ENCODE assay signal across 8 mouse cellular contexts in the genomic region with DNA sequence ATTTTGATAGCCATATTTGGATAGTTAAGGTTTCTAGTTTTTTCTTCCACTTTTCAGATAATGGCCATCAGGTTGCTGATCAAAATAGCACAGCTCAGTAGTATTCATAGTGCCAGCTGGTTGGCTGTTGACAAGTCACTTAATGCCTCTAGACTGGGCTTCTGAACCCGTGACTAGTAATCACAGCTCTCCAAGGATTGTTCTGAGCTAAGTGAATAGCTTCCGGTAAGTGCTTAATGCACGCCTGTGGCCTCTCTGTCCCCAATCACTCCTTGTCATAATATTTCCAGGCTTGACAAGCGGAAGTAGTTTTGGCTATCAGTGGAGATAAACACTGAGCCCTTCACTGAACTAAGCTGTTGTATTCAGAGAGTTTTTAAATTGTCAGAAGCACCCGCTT. TPM values are rescaled to one million over a fixed set of nuclear protein-coding genes. Genes with fewer than 3 reads are reported as not detected.
DNase-seq lines count a peak whose midpoint lies in the region; ATAC-seq lines count a peak whose summit lies in the region.
"Had no signal": no experiment of that assay in that cellular context is flagged by ENCODE, and none has a peak within 500 bp of the region (broad histone marks: within the 10 kb centered on the region; RNA-seq: fewer than 3 reads in every experiment).

No protein-coding gene starts in this region.

- H3K9me3 ChIP-seq in forebrain, embryonic 12.5 days = no peaks in the 10 kb centered on the region
- H3K9me3 ChIP-seq in hindbrain, embryonic 14.5 days (ENCODE audit: control insufficient read depth, low read length) = no peaks in the 10 kb centered on the region
- H3K9me3 ChIP-seq in midbrain, embryonic 14.5 days (ENCODE audit: control insufficient read depth, low read length) = no peaks in the 10 kb centered on the region

- 0 out of 2 replicates have a peak overlapping the region, but pooled peaks have one; percentile 41 for H3K4me2 ChIP-seq in forebrain, embryonic 12.5 days
- peak overlapping the region; percentile 45; the same call in 1 of the 2 replicates for H3K4me2 ChIP-seq in hindbrain, embryonic 14.5 days (replicated peaks)
- H3K4me2 ChIP-seq in midbrain, embryonic 14.5 days (ENCODE audit: low read length) = 0 out of 2 replicates have a peak overlapping the region, but pooled peaks have one; percentile 33

- H3K9ac ChIP-seq in forebrain, embryonic 12.5 days = no peak overlapping the region
- no peak overlapping the region for H3K9ac ChIP-seq in hindbrain, embryonic 14.5 days
- H3K9ac ChIP-seq in midbrain, embryonic 14.5 days (replicated peaks; ENCODE audit: low read length) = no peak overlapping the region

- no peaks in the 10 kb centered on the region for H3K27me3 ChIP-seq in forebrain, embryonic 12.5 days
- no peaks in the 10 kb centered on the region for H3K27me3 ChIP-seq in hindbrain, embryonic 14.5 days (ENCODE audit: control insufficient read depth, insufficient read depth, low read length)
- no peaks in the 10 kb centered on the region for H3K27me3 ChIP-seq in midbrain, embryonic 14.5 days (ENCODE audit: control insufficient read depth, insufficient read depth, low read length)

- H3K4me3 ChIP-seq in forebrain, embryonic 12.5 days (replicated peaks) = no peak overlapping the region
- no peak overlapping the region for H3K4me3 ChIP-seq in hindbrain, embryonic 14.5 days (replicated peaks; ENCODE audit: low read length)
- H3K4me3 ChIP-seq in midbrain, embryonic 14.5 days (replicated peaks; ENCODE audit: low read depth, low read length) = no peak overlapping the region
- H3K4me3 ChIP-seq: erythroblast, embryonic 14.5 days had no signal

- ATAC-seq in forebrain, embryonic 12.5 days (ENCODE audit: low FRiP score) = peak; percentile 73
- ATAC-seq in hindbrain, embryonic 14.5 days (ENCODE audit: low FRiP score) = peak; percentile 75; the same call in 1 of the 2 replicates
- ATAC-seq in midbrain, embryonic 14.5 days (ENCODE audit: low FRiP score, low TSS enrichment) = peak; percentile 46; the same call in 1 of the 2 replicates

- H3K4me1 ChIP-seq in forebrain, embryonic 12.5 days = peaks cover 15% of the 10 kb centered on the region
- H3K4me1 ChIP-seq in hindbrain, embryonic 14.5 days (replicated peaks; ENCODE audit: control insufficient read depth, insufficient read depth, low read length) = peaks cover 12% of the 10 kb centered on the region
- 0 out of 2 replicates have a peak, but pooled peaks cover 3% of the 10 kb centered on the region for H3K4me1 ChIP-seq in midbrain, embryonic 14.5 days (ENCODE audit: control insufficient read depth, insufficient read depth, low read length)

- H3K27ac ChIP-seq in forebrain, embryonic 12.5 days = peak overlapping the region; percentile 16; the same call in 1 of the 2 replicates
- peak overlapping the region; percentile 69; the same call in 1 of the 2 replicates for H3K27ac ChIP-seq in hindbrain, embryonic 14.5 days
- H3K27ac ChIP-seq in midbrain, embryonic 14.5 days (replicated peaks; ENCODE audit: low read depth, low read length) = 0 out of 2 replicates have a peak overlapping the region, but pooled peaks have one; percentile 10

- H3K36me3 ChIP-seq in forebrain, embryonic 12.5 days (replicated peaks) = peaks cover 4% of the 10 kb centered on the region; the same call in 1 of the 2 replicates
- H3K36me3 ChIP-seq in hindbrain, embryonic 14.5 days (replicated peaks; ENCODE audit: control insufficient read depth, insufficient read depth) = no peaks in the 10 kb centered on the region
- H3K36me3 ChIP-seq in midbrain, embryonic 14.5 days (ENCODE audit: control insufficient read depth, insufficient read depth, low read length) = no peaks in the 10 kb centered on the region

- DNase-seq in embryo, embryonic 10.5 days (ENCODE audit: low spot score) = peak; percentile 57
- no peak for DNase-seq in hindbrain, embryonic 14.5 days (ENCODE audit: low spot score)
- DNase-seq in midbrain, embryonic 14.5 days = peak; percentile 41
- no peak for DNase-seq in ovary, adult 18-20 months (ENCODE audit: low spot score)
- no peak for DNase-seq in layer of hippocampus, postnatal 10 days (ENCODE audit: low spot score in 2 of 2)
- DNase-seq in right cerebral cortex, postnatal 25 days = no peak

- WGBS in forebrain, embryonic 12.5 days = 34% methylated on average over 5 of the region's 5 CpGs
- 33% methylated on average over 5 of the region's 5 CpGs for WGBS in hindbrain, embryonic 14.5 days
- WGBS in midbrain, embryonic 14.5 days = 39% methylated on average over 5 of the region's 5 CpGs

RNA-seq across cellular contexts. Expression of a gene that starts 35.5 kb away (rescaled TPM):
- 44.4 and 46.5 TPM in 2 replicates for polyA plus RNA-seq in forebrain, embryonic 12.5 days (2016; fragmentation: Nextera tagmentation; extraction: Ambion mirVana)
- polyA plus RNA-seq in hindbrain, embryonic 14.5 days (2014; fragmentation: Nextera tagmentation; extraction: Ambion mirVana) = 35.3 and 36.7 TPM in 2 replicates
- polyA plus RNA-seq in midbrain, embryonic 14.5 days (2014; fragmentation: Nextera tagmentation; extraction: Ambion mirVana) = 21.8 and 27.5 TPM in 2 replicates
- 10 to 100 TPM; 50.4 to 52.3 TPM for total RNA-seq in layer of hippocampus, postnatal 10 days (2021)

RNA-seq across cellular contexts. Expression of a gene that starts 52.8 kb away (rescaled TPM):
- 57.9 and 68.7 TPM in 2 replicates for polyA plus RNA-seq in forebrain, embryonic 12.5 days (2016; fragmentation: Nextera tagmentation; extraction: Ambion mirVana)
- 85.7 and 98.4 TPM in 2 replicates for polyA plus RNA-seq in hindbrain, embryonic 14.5 days (2014; fragmentation: Nextera tagmentation; extraction: Ambion mirVana)
- 73.5 and 91.0 TPM in 2 replicates for polyA plus RNA-seq in midbrain, embryonic 14.5 days (2014; fragmentation: Nextera tagmentation; extraction: Ambion mirVana)
- 100 to 1,000 TPM; 174 to 201 TPM for total RNA-seq in layer of hippocampus, postnatal 10 days (2021)
- polyA plus RNA-seq: erythroblast, embryonic 14.5 days had no signal

Comparison
In these comparisons a context has a peak if more than half of its experiments do, and no peak if none do; other contexts are left out.
1. DNase-seq: peak in embryo, embryonic 10.5 days (single experiment) and midbrain, embryonic 14.5 days (single experiment); none in hindbrain, embryonic 14.5 days (single experiment), ovary, adult 18-20 months (single experiment), layer of hippocampus, postnatal 10 days (0 of 2) and right cerebral cortex, postnatal 25 days (single experiment).
2. H3K27ac ChIP-seq: peak in every context shown above with its lines; median percentile 69 in hindbrain, embryonic 14.5 days; 16 in forebrain, embryonic 12.5 days; 10 in midbrain, embryonic 14.5 days.
3. Peak in every context shown above with its lines, with median percentiles within 50 percentile points of each other: ATAC-seq and H3K4me2 ChIP-seq.